Mouse (Mus musculus): ENCODE measurements around the gene Kdm6b.

Gene Kdm6b

GRCm38 (mm10) chr11:69419443-69419812, 6.0 kb upstream of the Kdm6b start:
- DNase-seq (ENCODE audit: low spot score in 2 of 2), result peak in 1 of 2 experiments; percentile 55

- peak; percentile 91 to 94 for DNase-seq (ENCODE audit: low spot score in 2 of 2)
These were observed 5.3 kb upstream of the Kdm6b start for GRCm38 (mm10) chr11:69418481-69419442.

GRCm38 (mm10) chr11:69417449-69418384, 4.2 kb upstream of the Kdm6b start:
- peak; percentile 94 to 96 for DNase-seq (ENCODE audit: low spot score in 2 of 2)

- no peak for DNase-seq (ENCODE audit: low spot score in 2 of 2)
These were observed 3.5 kb upstream of the Kdm6b start for GRCm38 (mm10) chr11:69416921-69417448.

- no peak for DNase-seq (ENCODE audit: low spot score in 2 of 2)
These were observed 3.0 kb upstream of the Kdm6b start for GRCm38 (mm10) chr11:69416509-69416908.

GRCm38 (mm10) chr11:69415668-69416451, 2.4 kb upstream of the Kdm6b start:
- peak in 1 of 2 experiments; percentile 58 for DNase-seq (ENCODE audit: low spot score in 2 of 2)

- peak; percentile 61 to 76 for DNase-seq (ENCODE audit: low spot score in 2 of 2)
These were observed 1.8 kb upstream of the Kdm6b start for GRCm38 (mm10) chr11:69415327-69415667.

GRCm38 (mm10) chr11:69414421-69415326, 1.2 kb upstream of the Kdm6b start:
- no peak for DNase-seq (ENCODE audit: low spot score in 2 of 2)

GRCm38 (mm10) chr11:69412548-69412947, 927 bp downstream of the Kdm6b start:
- DNase-seq (ENCODE audit: low spot score in 2 of 2), result no peak

- DNase-seq (ENCODE audit: low spot score in 2 of 2), result peak in 1 of 2 experiments; percentile 61
These were observed 1.8 kb downstream of the Kdm6b start for GRCm38 (mm10) chr11:69411538-69412203.

- DNase-seq (ENCODE audit: low spot score in 2 of 2), result peak; percentile 92 to 95
These were observed 2.4 kb downstream of the Kdm6b start for GRCm38 (mm10) chr11:69411073-69411535.

GRCm38 (mm10) chr11:69410310-69411072, 3.0 kb downstream of the Kdm6b start:
- DNase-seq (ENCODE audit: low spot score in 2 of 2), result peak in 1 of 2 experiments; percentile 74

- DNase-seq (ENCODE audit: low spot score in 2 of 2), result no peak
These were observed 3.5 kb downstream of the Kdm6b start for GRCm38 (mm10) chr11:69410045-69410309.

- peak; percentile 78 to 80 for DNase-seq (ENCODE audit: low spot score in 2 of 2)
These were observed 4.0 kb downstream of the Kdm6b start for GRCm38 (mm10) chr11:69409378-69410044.

- DNase-seq (ENCODE audit: low spot score in 2 of 2), result peak; percentile 80 to 85
These were observed 4.7 kb downstream of the Kdm6b start for GRCm38 (mm10) chr11:69408541-69409377.

- no peak for DNase-seq (ENCODE audit: low spot score in 2 of 2)
These were observed 5.8 kb downstream of the Kdm6b start for GRCm38 (mm10) chr11:69407724-69408004.

- DNase-seq (ENCODE audit: low spot score in 2 of 2), result no peak
These were observed 6.4 kb downstream of the Kdm6b start for GRCm38 (mm10) chr11:69406867-69407723.
